Mouse (Mus musculus): ENCODE results near the gene Ndrg4. TPM values are rescaled to one million over a fixed set of nuclear protein-coding genes. Genes with fewer than 3 reads are reported as not detected.
A peak's percentile ranks its signal among the peaks of the same experiment; 100 is the strongest.

Gene Ndrg4
- polyA plus RNA-seq, 1 experiment from 2014 or later: 13.1 TPM

DNA sequence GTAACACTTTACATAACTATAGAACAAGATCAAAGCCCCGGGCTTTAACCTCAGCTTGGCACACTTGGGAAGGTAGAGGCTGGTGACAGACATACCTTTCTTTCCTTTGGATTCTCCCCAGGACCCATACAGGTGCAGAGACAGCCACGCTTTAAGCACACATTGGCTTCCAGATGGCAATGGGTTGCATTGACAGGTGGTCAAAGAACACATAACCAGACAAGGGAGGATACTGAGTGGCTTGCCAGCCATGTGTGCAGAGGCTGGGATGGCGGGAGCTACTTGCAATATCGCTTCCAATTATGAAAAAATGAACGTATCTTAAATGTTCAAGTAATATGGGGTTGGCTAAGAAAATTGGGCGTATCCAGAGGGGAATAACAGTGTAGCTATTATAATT is 4.9 kb upstream of the Ndrg4 start:
- TF ChIP-seq CTCF (IDR thresholded peaks at IDR 0.05; ENCODE audit: low read depth): no peak
- no peaks in the 10 kb centered on the region for H3K36me3 ChIP-seq (ENCODE audit: control insufficient read depth, insufficient read depth)
- peaks cover 25% of the 10 kb centered on the region for H3K27me3 ChIP-seq (replicated peaks; ENCODE audit: control insufficient read depth, insufficient read depth, low read length)
- no peak overlapping the region for H3K27ac ChIP-seq (ENCODE audit: low read depth, low read length)
- no peak for ATAC-seq
- no peak overlapping the region for H3K4me3 ChIP-seq (ENCODE audit: low read depth, low read length)
- WGBS: 86% methylated on average over 6 of the region's 6 CpGs
- no peak overlapping the region for H3K4me2 ChIP-seq (replicated peaks; ENCODE audit: low read depth)
- no peaks in the 10 kb centered on the region for H3K9me3 ChIP-seq (ENCODE audit: control insufficient read depth)
- H3K9ac ChIP-seq (ENCODE audit: low read depth, low read length): no peak overlapping the region
- H3K4me1 ChIP-seq (replicated peaks; ENCODE audit: control insufficient read depth, insufficient read depth, low read length): no peaks in the 10 kb centered on the region

- Histone ChIP-seq H3K9me3 (ENCODE audit: control insufficient read depth) (no peaks in the 10 kb centered on the region), H3K4me1 (replicated peaks; ENCODE audit: control insufficient read depth, insufficient read depth, low read length) (0 out of 2 replicates have a peak, but pooled peaks cover 3% of the 10 kb centered on the region), H3K36me3 (ENCODE audit: control insufficient read depth, insufficient read depth) (no peaks in the 10 kb centered on the region), H3K27ac (ENCODE audit: low read depth, low read length) (no peak overlapping the region), H3K27me3 (replicated peaks; ENCODE audit: control insufficient read depth, insufficient read depth, low read length) (peaks cover 35% of the 10 kb centered on the region), H3K4me2 (replicated peaks; ENCODE audit: low read depth) (no peak overlapping the region), H3K9ac (ENCODE audit: low read depth, low read length) (no peak overlapping the region), H3K4me3 (ENCODE audit: low read depth, low read length) (no peak overlapping the region)
- no peak for ATAC-seq
- 61% methylated on average over 5 of the region's 5 CpGs for WGBS
- no peak for TF ChIP-seq CTCF (IDR thresholded peaks at IDR 0.05; ENCODE audit: low read depth)
Measured at GRCm38 (mm10) chr8:95672811-95673210, 4.0 kb upstream of the Ndrg4 start.

DNA sequence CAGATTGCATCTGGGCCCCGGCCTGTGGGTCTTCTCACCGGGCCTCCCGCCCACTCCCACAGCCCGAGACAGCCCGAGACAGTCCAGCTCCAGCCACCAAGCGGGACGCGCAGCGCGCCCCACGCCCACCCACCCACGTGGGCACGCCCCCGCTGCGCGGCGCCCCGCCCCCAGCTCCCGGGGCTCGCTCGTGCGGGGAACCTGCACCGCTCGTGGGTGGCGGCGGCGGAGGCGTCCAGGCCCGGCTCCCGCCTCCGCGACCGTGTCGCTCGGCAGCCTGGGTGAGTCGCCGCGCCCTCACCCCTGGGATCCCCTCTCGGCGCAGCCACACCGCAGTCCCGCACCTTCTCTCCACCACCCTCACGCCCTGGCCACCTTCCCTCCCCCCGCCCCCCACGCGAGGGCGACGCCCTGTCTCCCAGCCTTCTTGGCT is 827 bp downstream of the Ndrg4 start:
- H3K9ac ChIP-seq (ENCODE audit: low read depth, low read length): peak overlapping the region; percentile 40
- WGBS: 1% methylated on average over 19 of the region's 48 CpGs
- no peak for TF ChIP-seq CTCF (IDR thresholded peaks at IDR 0.05; ENCODE audit: low read depth)

GRCm38 (mm10) chr8:95678024-95678611 is 1.3 kb downstream of the Ndrg4 start:
- peaks cover 54% of the 10 kb centered on the region for H3K27me3 ChIP-seq (replicated peaks; ENCODE audit: control insufficient read depth, insufficient read depth, low read length)
- peak; percentile 32; the same call in 1 of the 2 replicates for ATAC-seq

More for the DNA sequence above, 827 bp downstream of the Ndrg4 start:
- Histone ChIP-seq H3K27ac (ENCODE audit: low read depth, low read length) (no peak overlapping the region), H3K4me2 (replicated peaks; ENCODE audit: low read depth) (peak overlapping the region; percentile 91), H3K4me3 (ENCODE audit: low read depth, low read length) (peak overlapping the region; percentile 59), H3K4me1 (replicated peaks; ENCODE audit: control insufficient read depth, insufficient read depth, low read length) (0 out of 2 replicates have a peak, but pooled peaks cover 3% of the 10 kb centered on the region), H3K27me3 (replicated peaks; ENCODE audit: control insufficient read depth, insufficient read depth, low read length) (peaks cover 54% of the 10 kb centered on the region), H3K36me3 (ENCODE audit: control insufficient read depth, insufficient read depth) (no peaks in the 10 kb centered on the region), H3K9me3 (ENCODE audit: control insufficient read depth) (no peaks in the 10 kb centered on the region)
- peak; percentile 42 for ATAC-seq

DNA sequence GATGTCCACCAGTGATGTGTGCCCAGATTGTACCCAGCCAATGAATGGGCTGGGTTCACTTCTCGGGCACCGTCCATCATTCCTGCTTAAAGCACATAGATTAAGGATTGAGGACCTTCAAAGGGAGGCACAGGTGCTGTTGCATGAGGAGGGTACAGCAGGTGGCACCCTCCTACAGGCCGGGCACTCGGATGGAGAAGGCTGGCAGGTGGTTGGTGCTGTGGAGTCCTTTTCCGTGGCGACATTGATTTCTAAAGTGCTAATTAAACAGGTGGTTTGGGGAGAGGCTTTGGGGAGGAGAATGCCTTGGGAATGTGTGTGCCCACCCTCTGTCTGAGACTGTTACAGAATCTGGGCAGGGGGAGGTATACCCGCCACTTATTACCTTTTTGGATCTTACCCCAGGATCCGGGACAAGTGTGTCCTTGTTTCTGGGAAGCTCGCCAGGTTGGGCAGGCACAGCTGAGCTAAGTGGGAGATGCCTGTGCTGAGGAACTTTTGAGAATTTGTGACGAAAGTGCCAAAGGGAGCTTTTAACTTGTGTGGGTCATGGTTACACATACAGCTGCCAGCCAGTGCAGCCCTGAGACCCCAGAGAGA is 11.4 kb downstream of the Ndrg4 start:
- no peaks in the 10 kb centered on the region for H3K4me1 ChIP-seq (replicated peaks; ENCODE audit: control insufficient read depth, insufficient read depth, low read length)
- no peak overlapping the region for H3K9ac ChIP-seq (ENCODE audit: low read depth, low read length)
- no peak overlapping the region for H3K4me2 ChIP-seq (replicated peaks; ENCODE audit: low read depth)
- H3K9me3 ChIP-seq (ENCODE audit: control insufficient read depth): no peaks in the 10 kb centered on the region
- H3K4me3 ChIP-seq (ENCODE audit: low read depth, low read length): no peak overlapping the region
- H3K36me3 ChIP-seq (ENCODE audit: control insufficient read depth, insufficient read depth): no peaks in the 10 kb centered on the region
- H3K27me3 ChIP-seq (replicated peaks; ENCODE audit: control insufficient read depth, insufficient read depth, low read length): no peaks in the 10 kb centered on the region
- 70% methylated on average over 10 of the region's 10 CpGs for WGBS
- TF ChIP-seq CTCF (IDR thresholded peaks at IDR 0.05; ENCODE audit: low read depth): no peak
- no peak for ATAC-seq
- no peak overlapping the region for H3K27ac ChIP-seq (ENCODE audit: low read depth, low read length)

More at GRCm38 (mm10) chr8:95678024-95678611, 1.3 kb downstream of the Ndrg4 start:
- H3K4me1 ChIP-seq (replicated peaks; ENCODE audit: control insufficient read depth, insufficient read depth, low read length): 0 out of 2 replicates have a peak, but pooled peaks cover 3% of the 10 kb centered on the region
- H3K27ac ChIP-seq (ENCODE audit: low read depth, low read length): no peak overlapping the region
- TF ChIP-seq CTCF (IDR thresholded peaks at IDR 0.05; ENCODE audit: low read depth): no peak
- H3K4me2 ChIP-seq (replicated peaks; ENCODE audit: low read depth): peak overlapping the region; percentile 91
- H3K9me3 ChIP-seq (ENCODE audit: control insufficient read depth): no peaks in the 10 kb centered on the region
- WGBS: under 1% methylated on average over 45 of the region's 70 CpGs
- H3K4me3 ChIP-seq (ENCODE audit: low read depth, low read length): peak overlapping the region; percentile 59
- peak overlapping the region; percentile 40 for H3K9ac ChIP-seq (ENCODE audit: low read depth, low read length)
- H3K36me3 ChIP-seq (ENCODE audit: control insufficient read depth, insufficient read depth): no peaks in the 10 kb centered on the region

- no peak for TF ChIP-seq CTCF (IDR thresholded peaks at IDR 0.05; ENCODE audit: low read depth)
- H3K27ac ChIP-seq (ENCODE audit: low read depth, low read length): no peak overlapping the region
- no peak overlapping the region for H3K9ac ChIP-seq (ENCODE audit: low read depth, low read length)
- no peak overlapping the region for H3K4me2 ChIP-seq (replicated peaks; ENCODE audit: low read depth)
- H3K4me3 ChIP-seq (ENCODE audit: low read depth, low read length): no peak overlapping the region
- H3K4me1 ChIP-seq (replicated peaks; ENCODE audit: control insufficient read depth, insufficient read depth, low read length): no peaks in the 10 kb centered on the region
- no peaks in the 10 kb centered on the region for H3K36me3 ChIP-seq (ENCODE audit: control insufficient read depth, insufficient read depth)
- ATAC-seq: no peak
- H3K9me3 ChIP-seq (ENCODE audit: control insufficient read depth): no peaks in the 10 kb centered on the region
- H3K27me3 ChIP-seq (replicated peaks; ENCODE audit: control insufficient read depth, insufficient read depth, low read length): peaks cover 13% of the 10 kb centered on the region; the same call in 1 of the 2 replicates
- 72% methylated on average over 13 of the region's 13 CpGs for WGBS
Measured at GRCm38 (mm10) chr8:95690929-95691541, 14.3 kb downstream of the Ndrg4 start.

Data from intestine, postnatal 0 days (tissue).